Mouse (Mus musculus) adrenal gland, postnatal 14 days (tissue): ENCODE data around the gene Mup17. TPM values are rescaled to one million over a fixed set of nuclear protein-coding genes. Genes with fewer than 3 reads are reported as not detected.
"Not testable (repeated sequence)": the region's sequence is repeated elsewhere in the genome, so short reads cannot be mapped to it uniquely, and the experiment has no call there.

Experiments used
- DNase-seq: peaks from one replicate; pipeline ENCODE4 v3.0.0; 2021; ENCODE audit warnings: mixed read lengths
- long read RNA-seq, 2 experiments: library from polyadenylated mRNA; stranded (forward); transcript quantifications; one replicate each; pipeline ENCODE4 v2.0.0; 2021
- total RNA-seq: library from RNA; stranded (reverse); gene quantifications from 2 replicates; pipeline ENCODE4 v1.2.3, GENCODE M21; 2021

Mup17 gene
- not detected in 2 replicates for total RNA-seq
- long read RNA-seq, experiment 1, result 0 reads
- long read RNA-seq, experiment 2, result 0 reads

GRCm38 (mm10) chr4:61595771-61596170, at the start of gene Mup17:
Gene Mup17 (minus strand): TSS chr4:61595871.
- DNase-seq, result not testable (repeated sequence)

DNA sequence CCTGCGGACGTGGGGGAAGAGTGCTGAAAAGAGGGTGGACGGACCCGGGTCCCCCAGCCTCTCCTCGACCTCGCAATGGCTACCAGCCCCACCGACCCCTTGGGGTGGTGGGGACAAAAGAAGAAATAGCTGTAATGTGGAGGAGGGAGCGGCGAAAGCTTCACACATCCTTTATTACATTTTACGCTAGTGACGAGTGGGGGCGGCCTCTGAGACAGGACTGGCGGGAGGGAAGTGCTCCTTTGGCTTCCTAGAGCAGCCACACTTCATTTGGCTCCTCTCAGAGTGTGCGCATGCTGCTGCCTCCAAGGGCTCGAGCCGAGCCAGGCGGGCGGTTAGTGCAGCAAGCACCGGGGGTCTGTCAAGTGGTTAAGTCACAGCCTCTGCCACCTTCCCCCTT, 24.1 kb downstream of the Mup17 start:
- peak; percentile 1 for DNase-seq

GRCm38 (mm10) chr4:61555887-61556286, 39.8 kb downstream of the Mup17 start:
- DNase-seq, result peak; percentile 12

Other genes starting within 250 kb of the Mup17 start
- gene Mup15, start 156.1 kb downstream of the Mup17 start, total RNA-seq, result not detected in 2 replicates
- gene Mup16, start 76.3 kb downstream of the Mup17 start, total RNA-seq, result not detected in 2 replicates
- gene Mup18, start 78.3 kb upstream of the Mup17 start, total RNA-seq, result not detected in 2 replicates
- not detected in 2 replicates for gene Mup19, start 186.4 kb upstream of the Mup17 start, total RNA-seq
- not detected in 2 replicates for gene Mup5, start 239.4 kb upstream of the Mup17 start, total RNA-seq